In the genomic region with DNA sequence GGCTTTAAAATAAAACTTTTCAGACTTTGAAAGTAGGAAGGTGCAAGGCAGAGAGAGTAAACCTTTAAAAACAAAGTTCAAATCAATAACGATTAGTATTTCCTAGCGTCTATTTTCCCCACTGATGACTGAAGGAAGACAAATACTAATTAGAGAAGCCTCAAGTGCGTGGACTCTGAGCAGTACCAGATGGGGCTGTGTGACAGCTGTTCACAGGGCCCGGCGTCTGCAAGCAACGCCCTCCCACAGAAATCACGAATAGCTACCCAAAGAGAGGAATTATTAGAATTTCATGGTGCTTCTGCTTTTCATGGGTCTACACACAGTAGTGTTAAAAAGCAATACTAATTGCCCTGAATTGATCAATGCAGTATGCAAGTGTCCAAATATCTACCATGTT, we compare ENCODE assay signal across 15 mouse cellular contexts.
DNase-seq lines count a peak whose midpoint lies in the region; ATAC-seq lines count a peak whose summit lies in the region.
"Had no signal": no experiment of that assay in that cellular context is flagged by ENCODE, and none has a peak within 500 bp of the region (broad histone marks: within the 10 kb centered on the region; RNA-seq: fewer than 3 reads in every experiment).

No protein-coding gene starts in this region.

- intact Hi-C loops in left cerebral cortex, postnatal 4 days (cut with DNase I) = no loop called here

- H3K27me3 ChIP-seq in forebrain, embryonic 14.5 days (replicated peaks; ENCODE audit: control insufficient read depth, insufficient read depth, low read length) = no peaks in the 10 kb centered on the region
- H3K27me3 ChIP-seq in hindbrain, embryonic 12.5 days = no peaks in the 10 kb centered on the region
- no peaks in the 10 kb centered on the region for H3K27me3 ChIP-seq in midbrain, embryonic 15.5 days (replicated peaks)
- H3K27me3 ChIP-seq in liver, embryonic 12.5 days (replicated peaks) = no peaks in the 10 kb centered on the region
- no peaks in the 10 kb centered on the region for H3K27me3 ChIP-seq in kidney, embryonic 15.5 days
- H3K27me3 ChIP-seq: embryonic facial prominence, embryonic 12.5 days; limb, embryonic 15.5 days had no signal

- peak; percentile 11 for DNase-seq in left cerebral cortex, postnatal 4 days
- no peak for DNase-seq in left cerebral cortex, adult 8-10 months (ENCODE audit: low spot score in 2 of 2)
- peak; percentile 60 for DNase-seq in forebrain, embryonic 14.5 days (ENCODE audit: low spot score)
- DNase-seq: adrenal gland, postnatal 25 days; cerebellum, postnatal 25 days; gastrocnemius, postnatal 25 days; kidney, adult 18-20 months; lung, adult 2 months had no signal

- H3K36me3 ChIP-seq in forebrain, embryonic 14.5 days (ENCODE audit: control insufficient read depth, insufficient read depth, low read length) = peaks cover 3% of the 10 kb centered on the region; the same call in 1 of the 2 replicates
- peaks cover 8% of the 10 kb centered on the region; the same call in 1 of the 2 replicates for H3K36me3 ChIP-seq in hindbrain, embryonic 12.5 days
- 0 out of 2 replicates have a peak, but pooled peaks cover 3% of the 10 kb centered on the region for H3K36me3 ChIP-seq in midbrain, embryonic 15.5 days (replicated peaks)
- peaks cover 7% of the 10 kb centered on the region; the same call in 1 of the 2 replicates for H3K36me3 ChIP-seq in liver, embryonic 12.5 days
- H3K36me3 ChIP-seq in kidney, embryonic 15.5 days = peaks cover 22% of the 10 kb centered on the region

- peak; percentile 68 for ATAC-seq in forebrain, embryonic 14.5 days
- peak; percentile 61; the same call in 1 of the 2 replicates for ATAC-seq in hindbrain, embryonic 12.5 days (ENCODE audit: low FRiP score)
- ATAC-seq in midbrain, embryonic 15.5 days (replicated peaks) = 0 out of 2 replicates have a peak, but pooled peaks have one; percentile 42
- ATAC-seq in liver, embryonic 12.5 days = no peak
- no peak for ATAC-seq in kidney, embryonic 15.5 days (replicated peaks; ENCODE audit: low FRiP score)

- H3K9me3 ChIP-seq in forebrain, embryonic 14.5 days (replicated peaks; ENCODE audit: control insufficient read depth, low read length) = no peaks in the 10 kb centered on the region
- H3K9me3 ChIP-seq in hindbrain, embryonic 12.5 days (replicated peaks) = no peaks in the 10 kb centered on the region
- no peaks in the 10 kb centered on the region for H3K9me3 ChIP-seq in midbrain, embryonic 15.5 days
- H3K9me3 ChIP-seq in liver, embryonic 12.5 days (replicated peaks) = no peaks in the 10 kb centered on the region
- no peaks in the 10 kb centered on the region for H3K9me3 ChIP-seq in kidney, embryonic 15.5 days (replicated peaks)
- H3K9me3 ChIP-seq: embryonic facial prominence, embryonic 12.5 days; limb, embryonic 15.5 days had no signal

- no peak overlapping the region for H3K9ac ChIP-seq in forebrain, embryonic 14.5 days (ENCODE audit: low read length)
- no peak overlapping the region for H3K9ac ChIP-seq in hindbrain, embryonic 12.5 days
- no peak overlapping the region for H3K9ac ChIP-seq in midbrain, embryonic 15.5 days
- H3K9ac ChIP-seq in liver, embryonic 12.5 days = no peak overlapping the region
- no peak overlapping the region for H3K9ac ChIP-seq in kidney, embryonic 15.5 days
- H3K9ac ChIP-seq: embryonic facial prominence, embryonic 12.5 days; limb, embryonic 15.5 days had no signal

- H3K4me2 ChIP-seq in forebrain, embryonic 14.5 days (ENCODE audit: low read length) = no peak overlapping the region
- H3K4me2 ChIP-seq in hindbrain, embryonic 12.5 days (replicated peaks) = no peak overlapping the region
- no peak overlapping the region for H3K4me2 ChIP-seq in midbrain, embryonic 15.5 days
- no peak overlapping the region for H3K4me2 ChIP-seq in liver, embryonic 12.5 days
- H3K4me2 ChIP-seq in kidney, embryonic 15.5 days = no peak overlapping the region
- H3K4me2 ChIP-seq: embryonic facial prominence, embryonic 12.5 days; heart, embryonic 11.5 days; limb, embryonic 15.5 days had no signal

- H3K27ac ChIP-seq in forebrain, embryonic 14.5 days (ENCODE audit: low read depth, low read length) = no peak overlapping the region
- no peak overlapping the region for H3K27ac ChIP-seq in hindbrain, embryonic 12.5 days
- no peak overlapping the region for H3K27ac ChIP-seq in midbrain, embryonic 15.5 days
- H3K27ac ChIP-seq in liver, embryonic 12.5 days = no peak overlapping the region
- H3K27ac ChIP-seq in kidney, embryonic 15.5 days = no peak overlapping the region
- H3K27ac ChIP-seq: embryonic facial prominence, embryonic 12.5 days; limb, embryonic 15.5 days had no signal

- H3K4me3 ChIP-seq in forebrain, embryonic 14.5 days (ENCODE audit: low read depth, low read length) = no peak overlapping the region
- H3K4me3 ChIP-seq in hindbrain, embryonic 12.5 days = no peak overlapping the region
- no peak overlapping the region for H3K4me3 ChIP-seq in midbrain, embryonic 15.5 days
- no peak overlapping the region for H3K4me3 ChIP-seq in liver, embryonic 12.5 days
- H3K4me3 ChIP-seq in kidney, embryonic 15.5 days (replicated peaks) = no peak overlapping the region
- H3K4me3 ChIP-seq: embryonic facial prominence, embryonic 12.5 days; limb, embryonic 15.5 days had no signal

- WGBS in forebrain, embryonic 14.5 days = 36% methylated on average over 7 of the region's 7 CpGs
- WGBS in hindbrain, embryonic 12.5 days = 48% methylated on average over 7 of the region's 7 CpGs
- 32% methylated on average over 7 of the region's 7 CpGs for WGBS in midbrain, embryonic 15.5 days
- WGBS in liver, embryonic 12.5 days (ENCODE audit: insufficient replicate concordance) = 78% methylated on average over 7 of the region's 7 CpGs
- WGBS in kidney, embryonic 15.5 days = 75% methylated on average over 7 of the region's 7 CpGs

- no peaks in the 10 kb centered on the region for H3K4me1 ChIP-seq in forebrain, embryonic 14.5 days (ENCODE audit: control insufficient read depth, insufficient read depth, low read length)
- H3K4me1 ChIP-seq in hindbrain, embryonic 12.5 days = no peaks in the 10 kb centered on the region
- H3K4me1 ChIP-seq in midbrain, embryonic 15.5 days = no peaks in the 10 kb centered on the region
- no peaks in the 10 kb centered on the region for H3K4me1 ChIP-seq in liver, embryonic 12.5 days
- no peaks in the 10 kb centered on the region for H3K4me1 ChIP-seq in kidney, embryonic 15.5 days
- H3K4me1 ChIP-seq: embryonic facial prominence, embryonic 12.5 days; limb, embryonic 15.5 days had no signal

Comparison
In these comparisons a context has a peak if more than half of its experiments do, and no peak if none do; other contexts are left out.
1. DNase-seq: peak in left cerebral cortex, postnatal 4 days (single experiment) and forebrain, embryonic 14.5 days (single experiment); none in left cerebral cortex, adult 8-10 months (0 of 2).
2. ATAC-seq: peak in forebrain, embryonic 14.5 days (single experiment), hindbrain, embryonic 12.5 days (single experiment) and midbrain, embryonic 15.5 days (single experiment); none in liver, embryonic 12.5 days (single experiment) and kidney, embryonic 15.5 days (single experiment).